Comparison of ENCODE assay signal across 25 mouse cellular contexts in the genomic region with DNA sequence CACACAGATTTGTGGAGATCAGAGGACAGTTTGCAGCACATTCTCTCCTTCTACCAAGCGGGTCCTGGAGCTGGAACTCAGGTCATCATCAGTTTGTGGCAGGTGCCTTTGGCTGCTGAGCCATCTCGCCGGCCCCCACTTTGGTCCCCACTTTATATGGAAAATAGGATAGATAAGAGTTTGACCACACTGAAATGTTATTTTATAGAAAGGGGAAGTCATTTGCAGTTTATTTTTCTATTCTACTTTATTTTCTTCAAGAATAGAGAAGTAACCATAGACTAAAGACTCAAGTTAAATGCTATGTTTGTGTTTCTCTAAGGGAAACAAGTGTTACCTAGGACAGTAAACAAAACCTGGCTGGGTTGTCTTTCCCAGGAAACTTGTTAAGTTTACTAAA.
"Had no signal": no experiment of that assay in that cellular context is flagged by ENCODE, and none has a peak within 500 bp of the region (broad histone marks: within the 10 kb centered on the region; RNA-seq: fewer than 3 reads in every experiment).

No protein-coding gene starts in this region.

- H3K27me3 ChIP-seq: heart, embryonic 13.5 days; heart, embryonic 15.5 days; hindbrain, embryonic 13.5 days; hindbrain, embryonic 15.5 days; kidney, embryonic 15.5 days; limb, embryonic 13.5 days; limb, embryonic 15.5 days; liver, embryonic 12.5 days had no signal

- H3K9ac ChIP-seq: heart, embryonic 13.5 days; heart, embryonic 15.5 days; hindbrain, embryonic 13.5 days; hindbrain, embryonic 15.5 days; kidney, embryonic 15.5 days; limb, embryonic 13.5 days; limb, embryonic 15.5 days; liver, embryonic 12.5 days; liver, embryonic 14.5 days had no signal

- H3K27ac ChIP-seq: heart, embryonic 13.5 days; heart, embryonic 15.5 days; hindbrain, embryonic 13.5 days; hindbrain, embryonic 15.5 days; hindbrain, postnatal 0 days; kidney, embryonic 15.5 days; kidney, postnatal 0 days; limb, embryonic 13.5 days; limb, embryonic 15.5 days; liver, embryonic 12.5 days; liver, embryonic 14.5 days had no signal

- H3K9me3 ChIP-seq: heart, embryonic 13.5 days; heart, embryonic 15.5 days; hindbrain, embryonic 13.5 days; hindbrain, embryonic 15.5 days; kidney, embryonic 15.5 days; limb, embryonic 13.5 days; limb, embryonic 15.5 days; liver, embryonic 12.5 days had no signal

- DNase-seq: gastrocnemius, postnatal 14 days; gastrocnemius, postnatal 36 days; heart, adult 18-20 months; heart, postnatal 14 days; heart, postnatal 36 days; kidney, adult 11 months; kidney, adult 2 months; kidney, adult 9 months; kidney, postnatal 14 days; kidney, postnatal 36 days; layer of hippocampus, postnatal 36 days; left cerebral cortex, postnatal 4 days had no signal

- ATAC-seq: hindbrain, postnatal 0 days; intestine, embryonic 16.5 days; liver, embryonic 12.5 days had no signal

- H3K4me3 ChIP-seq: heart, embryonic 13.5 days; heart, embryonic 15.5 days; hindbrain, embryonic 13.5 days; hindbrain, embryonic 15.5 days; kidney, embryonic 15.5 days; limb, embryonic 13.5 days; limb, embryonic 15.5 days; liver, embryonic 12.5 days had no signal

- H3K4me2 ChIP-seq: heart, embryonic 11.5 days; heart, embryonic 13.5 days; heart, embryonic 15.5 days; hindbrain, embryonic 13.5 days; hindbrain, embryonic 15.5 days; kidney, embryonic 15.5 days; limb, embryonic 13.5 days; limb, embryonic 15.5 days; liver, embryonic 12.5 days had no signal

- H3K4me1 ChIP-seq: heart, embryonic 13.5 days; heart, embryonic 15.5 days; hindbrain, embryonic 13.5 days; hindbrain, embryonic 15.5 days; kidney, embryonic 15.5 days; limb, embryonic 13.5 days; limb, embryonic 15.5 days; liver, embryonic 12.5 days had no signal
